In the genomic region with DNA sequence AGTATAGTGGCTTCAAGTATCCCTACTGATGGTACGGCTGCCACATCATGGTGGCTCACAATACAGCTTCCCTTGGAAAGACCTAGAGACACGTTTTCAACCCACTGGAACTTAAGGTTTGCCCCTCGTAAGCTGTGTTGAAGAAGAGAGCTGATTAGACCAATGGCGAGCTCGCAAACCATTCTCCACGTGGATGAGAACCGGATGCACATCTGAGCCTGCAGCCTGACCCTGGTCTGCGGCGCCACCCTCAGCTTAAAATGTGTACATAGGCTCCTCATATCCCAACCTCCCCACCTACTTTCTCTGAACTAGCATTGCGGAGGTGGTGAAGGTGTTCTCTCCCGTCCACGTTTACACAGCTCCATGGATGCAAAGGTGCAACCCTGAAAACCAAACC, we compare ENCODE assay signal across 13 mouse cellular contexts.
"Had no signal": no experiment of that assay in that cellular context is flagged by ENCODE, and none has a peak within 500 bp of the region (broad histone marks: within the 10 kb centered on the region; RNA-seq: fewer than 3 reads in every experiment).

No protein-coding gene starts in this region.

- DNase-seq: kidney, adult 18-20 months; kidney, postnatal 10 days; kidney, postnatal 4 days; liver; lung, postnatal 36 days; right cerebral cortex, adult 18-20 months; right cerebral cortex, postnatal 25 days; thymus, adult 18-20 months; thymus, postnatal 36 days had no signal

- H3K4me3 ChIP-seq: layer of hippocampus, adult 2 months; limb, embryonic 12.5 days; lung, embryonic 15.5 days; midbrain, embryonic 13.5 days had no signal

- H3K36me3 ChIP-seq: limb, embryonic 12.5 days; lung, embryonic 15.5 days; midbrain, embryonic 13.5 days had no signal

- H3K4me2 ChIP-seq: limb, embryonic 12.5 days; lung, embryonic 15.5 days; midbrain, embryonic 13.5 days had no signal

- H3K9me3 ChIP-seq: limb, embryonic 12.5 days; lung, embryonic 15.5 days; midbrain, embryonic 13.5 days had no signal

- ATAC-seq: midbrain, embryonic 13.5 days had no signal

- H3K27me3 ChIP-seq: limb, embryonic 12.5 days; lung, embryonic 15.5 days; midbrain, embryonic 13.5 days had no signal

- H3K9ac ChIP-seq: limb, embryonic 12.5 days; lung, embryonic 15.5 days; midbrain, embryonic 13.5 days had no signal

- H3K4me1 ChIP-seq: limb, embryonic 12.5 days; lung, embryonic 15.5 days; midbrain, embryonic 13.5 days had no signal

- H3K27ac ChIP-seq: layer of hippocampus, adult 2 months; limb, embryonic 12.5 days; lung, embryonic 15.5 days; midbrain, embryonic 13.5 days had no signal
